Mouse (Mus musculus): ENCODE measurements at regions not wholly inside any gene's neighbourhood (a gene's known extent, or its start where the extent isn't known, plus 50 kb on each side); places are given as distances from the start of the nearest gene placed in this dataset.

- Histone ChIP-seq H3K9ac (ENCODE audit: insufficient read depth, low read depth) (no peak overlapping the region), H3K9me3 (replicated peaks; ENCODE audit: low read length) (no peaks in the 10 kb centered on the region), H3K4me3 (replicated peaks in 1 of 3; ENCODE audit: low read depth in 2 of 3, low read length in 2 of 3, poor library complexity in 1 of 3) (no peak overlapping the region), H3K27ac (ENCODE audit: insufficient read depth, low read depth) (no peak overlapping the region), H3K27me3 (replicated peaks) (no peaks in the 10 kb centered on the region), H3K4me1 (ENCODE audit: control insufficient read depth in 1 of 2, insufficient read depth in 2 of 2) (no peaks in the 10 kb centered on the region; a peak in 1 of 4 replicates), H3K4me2 (ENCODE audit: insufficient read depth, low read depth, poor library complexity, severe bottlenecking) (no peak overlapping the region), H3K36me3 (replicated peaks in 1 of 2; ENCODE audit: control insufficient read depth in 1 of 2, insufficient read depth in 1 of 2, low read length in 1 of 2) (no peaks in the 10 kb centered on the region), H3K79me2 (replicated peaks; ENCODE audit: control insufficient read depth, extremely low read depth, insufficient read depth, poor library complexity, severe bottlenecking) (no peaks in the 10 kb centered on the region)
- dilution Hi-C loops (cut with MboI; ENCODE audit: extremely low pct_ligation_motif_present, extremely low pct_unique_long_range_greater_than_20kb, low sequenced_read_pairs) (no loop called here), in situ Hi-C loops (cut with MboI; ENCODE audit: low pct_ligation_motif_present, low pct_unique_long_range_greater_than_20kb, low sequenced_read_pairs) (no loop called here)
- TF ChIP-seq ZNF384 (IDR thresholded peaks at IDR 0.05; ENCODE audit: low read depth, low read length) (no peak), NELFE (IDR thresholded peaks at IDR 0.05; ENCODE audit: low read depth, low read length) (no peak), SMC3 (IDR thresholded peaks at IDR 0.05; ENCODE audit: low read depth, low read length) (no peak), GABPA (IDR thresholded peaks at IDR 0.05; ENCODE audit: insufficient replicate concordance, low read depth, low read length) (no peak), ZMIZ1 (IDR thresholded peaks at IDR 0.05; ENCODE audit: low read depth, low read length) (no peak), TCF12 (IDR thresholded peaks at IDR 0.05; ENCODE audit: low read depth, low read length) (no peak), MXI1 (IDR thresholded peaks at IDR 0.05; ENCODE audit: low read depth, low read length) (no peak), ELF1 (IDR thresholded peaks at IDR 0.05; ENCODE audit: low read depth, low read length) (no peak), KAT2A (IDR thresholded peaks at IDR 0.05; ENCODE audit: insufficient replicate concordance, low read length) (no peak), POLR2AphosphoS2 (IDR thresholded peaks at IDR 0.05; ENCODE audit: low read depth, low read length) (no peak), MEF2A (IDR thresholded peaks at IDR 0.05; ENCODE audit: borderline replicate concordance, low read depth, low read length) (no peak), IRF4 (IDR thresholded peaks at IDR 0.05; ENCODE audit: low read depth, low read length) (no peak), USF1 (IDR thresholded peaks at IDR 0.05; ENCODE audit: low read depth, low read length) (no peak), UBTF (IDR thresholded peaks at IDR 0.05; ENCODE audit: low read depth, low read length) (no peak), USF2 (conservative IDR thresholded peaks at IDR 0.05; ENCODE audit: low read depth, low read length) (no peak), HCFC1 (IDR thresholded peaks at IDR 0.05; ENCODE audit: low read depth, low read length) (no peak), JUN (IDR thresholded peaks at IDR 0.05; ENCODE audit: insufficient read depth, low read depth, low read length) (no peak), JUND (conservative IDR thresholded peaks at IDR 0.05; ENCODE audit: low read depth, low read length) (no peak)
- no peak for DNase-seq (ENCODE audit: extremely low read depth)
Measured at GRCm38 (mm10) chr3:81279266-81279665, 243.1 kb downstream of the Pdgfc start.

GRCm38 (mm10) chr3:81289762-81290161 is 253.5 kb downstream of the Pdgfc start:
- Histone ChIP-seq H3K27ac (ENCODE audit: insufficient read depth, low read depth) (no peak overlapping the region), H3K4me2 (ENCODE audit: insufficient read depth, low read depth, poor library complexity, severe bottlenecking) (no peak overlapping the region), H3K36me3 (replicated peaks in 1 of 2; ENCODE audit: control insufficient read depth in 1 of 2, insufficient read depth in 1 of 2, low read length in 1 of 2) (no peaks in the 10 kb centered on the region), H3K4me1 (ENCODE audit: control insufficient read depth in 1 of 2, insufficient read depth in 2 of 2) (no peaks in the 10 kb centered on the region), H3K79me2 (replicated peaks; ENCODE audit: control insufficient read depth, extremely low read depth, insufficient read depth, poor library complexity, severe bottlenecking) (no peaks in the 10 kb centered on the region), H3K9ac (ENCODE audit: insufficient read depth, low read depth) (no peak overlapping the region), H3K4me3 (replicated peaks in 1 of 3; ENCODE audit: low read depth in 2 of 3, low read length in 2 of 3, poor library complexity in 1 of 3) (no peak overlapping the region), H3K9me3 (replicated peaks; ENCODE audit: low read length) (no peaks in the 10 kb centered on the region), H3K27me3 (replicated peaks) (no peaks in the 10 kb centered on the region)
- dilution Hi-C loops (cut with MboI; ENCODE audit: extremely low pct_ligation_motif_present, extremely low pct_unique_long_range_greater_than_20kb, low sequenced_read_pairs) (no loop called here), in situ Hi-C loops (cut with MboI; ENCODE audit: low pct_ligation_motif_present, low pct_unique_long_range_greater_than_20kb, low sequenced_read_pairs) (no loop called here)
- no peak for TF ChIP-seq JUN (IDR thresholded peaks at IDR 0.05; ENCODE audit: insufficient read depth, low read depth, low read length)
- no peak for TF ChIP-seq KAT2A (IDR thresholded peaks at IDR 0.05; ENCODE audit: insufficient replicate concordance, low read length)
- TF ChIP-seq NELFE (IDR thresholded peaks at IDR 0.05; ENCODE audit: low read depth, low read length) = no peak
- no peak for TF ChIP-seq IRF4 (IDR thresholded peaks at IDR 0.05; ENCODE audit: low read depth, low read length)
- no peak for TF ChIP-seq CHD2 (IDR thresholded peaks at IDR 0.05; ENCODE audit: low read length)
- TF ChIP-seq MEF2A (IDR thresholded peaks at IDR 0.05; ENCODE audit: borderline replicate concordance, low read depth, low read length) = no peak
- TF ChIP-seq POLR2A (IDR thresholded peaks at IDR 0.05; ENCODE audit: low read depth, low read length) = no peak
- no peak for TF ChIP-seq PAX5 (IDR thresholded peaks at IDR 0.05; ENCODE audit: low read length)
- DNase-seq (ENCODE audit: extremely low read depth) = no peak
